Mouse (Mus musculus) frontal cortex, postnatal 25 days (tissue): ENCODE results near the gene Gm35134.
"Not testable (repeated sequence)": the region's sequence is repeated elsewhere in the genome, so short reads cannot be mapped to it uniquely, and the experiment has no call there.

Experiments
- DNase-seq, 2 experiments: peaks; one replicate each; pipeline ENCODE4 v3.0.0; 2022; ENCODE audit warnings: low spot score in 2 of 2

The Gm35134 gene

DNA sequence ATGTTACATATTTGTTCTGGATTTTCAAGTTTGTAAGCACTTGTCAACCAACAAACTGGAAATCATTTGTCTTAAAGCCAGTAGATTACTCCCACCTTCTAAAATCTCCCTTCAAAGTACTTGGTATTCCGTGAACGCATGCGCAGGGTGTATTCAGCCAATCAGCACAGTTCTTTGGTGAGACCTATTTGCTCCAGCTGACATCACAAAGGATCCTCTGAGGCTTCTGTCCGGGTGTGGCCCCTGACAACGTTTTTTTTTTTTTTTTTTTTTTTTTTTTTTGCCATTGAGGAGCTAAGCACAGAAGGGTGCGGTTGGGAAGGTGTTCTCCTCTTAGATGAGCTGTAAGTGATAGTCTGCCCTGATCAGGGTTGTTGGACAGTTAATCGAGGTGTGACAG, at the start of gene Gm35134:
Gm35134 (plus strand) TSS at position 301 of the 400 bp plus-strand sequence.
- DNase-seq: not testable (repeated sequence)
